Mouse (Mus musculus) granulocyte monocyte progenitor cell, adult 5-6 weeks (primary cell): ENCODE data around the gene Mecom. TPM values are rescaled to one million over a fixed set of nuclear protein-coding genes. Genes with fewer than 3 reads are reported as not detected.
"Not testable (repeated sequence)": the region's sequence is repeated elsewhere in the genome, so short reads cannot be mapped to it uniquely, and the experiment has no call there.

Source experiments
- ATAC-seq: replicated peaks from 2 replicates; pipeline ENCODE4 v1.8.0; 2016; ENCODE audit warnings: mild to moderate bottlenecking, moderate TSS enrichment, inconsistent platforms; ENCODE audit not compliant: poor library complexity, severe bottlenecking
- total RNA-seq, 2 experiments: library from RNA; stranded (forward) in 1 of 2; stranded (reverse) in 1 of 2; fragments of 200-712, 200-1000 nt in 1 of 2; fragments of >200 nt in 1 of 2; fragmentation: Nextera tagmentation in 1 of 2; gene quantifications; 2 replicates each; pipeline ENCODE4 v1.2.3; 2014 to 2017

The Mecom gene
- total RNA-seq, 2 experiments from 2014 or later = 0.72 TPM; not detected in 1

DNA sequence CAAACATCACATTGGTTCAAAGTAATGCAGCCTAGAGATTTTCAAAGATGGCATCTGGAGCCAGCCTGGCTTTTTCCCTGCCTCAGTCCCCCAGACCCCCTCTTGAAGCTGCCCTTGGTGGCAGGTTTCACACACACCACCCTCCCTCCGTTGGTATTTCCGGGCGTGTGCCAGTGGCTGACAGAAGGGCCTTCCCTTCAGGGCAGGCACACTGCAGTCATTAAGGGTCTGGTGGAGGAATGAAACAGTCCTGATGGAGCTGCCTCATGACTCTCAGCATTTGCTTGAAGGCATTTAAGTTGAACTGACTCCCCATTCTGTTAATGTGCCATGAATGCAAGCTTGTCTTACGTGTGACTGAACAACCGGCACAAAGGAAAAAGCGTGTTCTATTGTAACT lies 94.8 kb downstream of the Mecom start:
- no peak for ATAC-seq

GRCm38 (mm10) chr3:30452511-30452910 lies 95.3 kb downstream of the Mecom start:
- ATAC-seq = no peak

GRCm38 (mm10) chr3:30450206-30450965 lies 97.4 kb downstream of the Mecom start:
- ATAC-seq = no peak

- peak; percentile 50; the same call in 1 of the 2 replicates for ATAC-seq
Observed at GRCm38 (mm10) chr3:30448624-30449023, 99.2 kb downstream of the Mecom start.

GRCm38 (mm10) chr3:30445970-30446442 lies 101.8 kb downstream of the Mecom start:
- ATAC-seq = no peak

DNA sequence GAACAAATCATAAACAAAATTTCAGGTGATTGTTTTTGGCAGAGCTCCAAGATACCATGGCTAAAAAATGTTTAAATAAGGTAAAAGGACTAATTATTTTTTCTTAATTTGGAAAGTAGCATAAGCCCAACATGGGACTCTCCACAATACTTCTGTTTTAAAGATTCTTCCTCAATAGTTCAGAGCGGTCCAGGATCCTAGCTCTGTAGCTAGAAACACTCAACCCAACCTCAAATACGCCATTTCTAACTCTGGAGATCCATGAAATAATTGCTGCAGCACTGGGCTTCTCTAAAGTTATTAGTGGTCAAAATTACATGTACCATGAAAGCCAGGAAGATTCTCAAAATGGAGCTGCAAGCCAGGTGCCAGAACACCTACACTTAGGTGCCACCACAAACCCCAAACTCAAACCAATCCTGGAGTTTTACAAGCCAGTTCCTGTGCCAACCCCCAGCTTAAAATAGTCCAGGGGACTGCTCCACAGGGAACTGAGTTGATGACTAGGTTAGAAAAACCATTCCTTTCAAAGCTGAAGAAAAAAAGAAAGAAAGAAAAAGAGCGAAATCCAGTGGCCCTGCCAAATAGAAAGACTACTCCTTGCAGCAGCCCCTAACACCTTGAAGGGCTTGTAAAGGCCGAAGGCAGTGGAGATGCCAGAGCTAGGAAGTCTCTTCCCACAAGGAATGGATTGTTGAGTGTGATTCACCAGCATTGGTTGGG lies 102.4 kb downstream of the Mecom start:
- no peak for ATAC-seq

GRCm38 (mm10) chr3:30441646-30442045 lies 106.2 kb downstream of the Mecom start:
- ATAC-seq = no peak

DNA sequence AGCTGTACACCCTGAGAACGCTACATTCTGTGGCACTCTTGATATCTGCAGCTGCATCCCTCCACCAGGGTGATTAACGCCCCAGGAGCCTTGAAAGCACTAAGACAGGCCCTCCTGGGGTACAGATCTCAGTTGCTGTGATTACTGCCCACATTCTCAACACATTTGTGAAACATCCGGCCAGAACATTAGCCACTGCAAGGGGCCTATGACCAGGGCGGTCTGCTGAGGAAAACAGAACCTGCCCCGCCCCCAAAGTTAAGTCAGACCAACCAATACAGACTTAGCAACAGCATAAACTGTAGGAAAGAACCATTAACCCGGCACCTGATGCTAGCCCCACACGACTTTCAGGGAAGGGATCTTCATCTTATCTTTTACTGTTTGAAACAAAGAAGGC lies 109.8 kb downstream of the Mecom start:
- no peak for ATAC-seq

DNA sequence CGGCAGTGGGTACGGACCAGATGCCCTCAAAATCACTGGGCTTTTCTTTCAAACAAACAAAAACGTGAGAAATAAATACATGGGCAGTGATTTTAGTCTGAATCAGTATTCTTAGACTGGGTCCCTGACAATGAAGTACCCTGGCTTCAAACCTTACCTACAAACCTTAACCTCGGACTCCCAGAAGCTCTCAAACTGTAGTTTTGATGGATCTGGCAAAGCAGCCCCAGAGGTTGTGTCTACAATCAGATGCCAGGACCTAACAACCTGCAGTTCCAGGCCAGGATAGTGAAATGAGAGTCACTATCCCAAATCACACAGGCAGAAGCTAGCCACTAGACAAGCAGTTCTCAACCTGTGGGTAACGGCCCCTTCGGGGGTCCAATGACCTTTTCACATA lies 111.2 kb downstream of the Mecom start:
- ATAC-seq = no peak

DNA sequence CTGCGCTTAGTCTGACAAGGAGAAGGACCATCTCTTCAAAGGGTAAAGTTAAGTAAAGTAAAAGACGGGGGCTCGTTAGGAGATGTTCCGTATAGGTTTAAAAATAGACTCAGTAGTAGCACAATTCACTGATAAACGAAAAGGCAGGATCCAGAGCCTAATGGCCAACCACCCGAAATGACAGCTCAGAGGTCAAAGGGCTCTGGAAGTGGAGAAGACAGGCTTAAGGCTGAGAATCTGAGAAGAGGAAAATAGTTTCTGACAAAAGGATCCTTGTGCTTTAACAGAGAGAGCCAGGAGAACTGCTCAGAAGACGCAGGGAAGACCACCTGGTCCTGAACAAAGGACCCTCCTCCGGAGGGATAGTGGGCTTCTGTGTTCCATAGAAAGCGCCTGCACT lies 111.7 kb downstream of the Mecom start:
- ATAC-seq = no peak

GRCm38 (mm10) chr3:30428877-30429276 lies 118.9 kb downstream of the Mecom start:
- ATAC-seq = no peak

DNA sequence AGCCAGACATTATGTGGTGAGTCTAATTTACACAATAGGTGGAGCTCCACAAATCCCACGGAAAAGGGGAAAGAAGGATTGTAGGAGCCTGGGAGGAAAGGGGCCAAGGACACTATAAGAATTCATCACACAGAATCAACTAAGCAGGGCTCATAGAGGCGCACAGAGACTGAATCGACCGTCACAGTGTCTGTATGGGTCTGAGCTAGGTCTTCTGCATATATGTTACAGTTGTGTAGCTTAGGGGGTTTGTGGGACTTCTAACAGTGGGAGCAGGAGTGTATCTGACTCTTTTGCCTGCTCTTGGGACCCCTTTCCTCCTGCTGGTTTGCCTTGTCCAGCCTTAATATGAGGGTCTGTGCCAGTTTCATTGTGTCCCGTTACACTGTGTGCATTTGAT lies 123.8 kb downstream of the Mecom start:
- no peak for ATAC-seq

DNA sequence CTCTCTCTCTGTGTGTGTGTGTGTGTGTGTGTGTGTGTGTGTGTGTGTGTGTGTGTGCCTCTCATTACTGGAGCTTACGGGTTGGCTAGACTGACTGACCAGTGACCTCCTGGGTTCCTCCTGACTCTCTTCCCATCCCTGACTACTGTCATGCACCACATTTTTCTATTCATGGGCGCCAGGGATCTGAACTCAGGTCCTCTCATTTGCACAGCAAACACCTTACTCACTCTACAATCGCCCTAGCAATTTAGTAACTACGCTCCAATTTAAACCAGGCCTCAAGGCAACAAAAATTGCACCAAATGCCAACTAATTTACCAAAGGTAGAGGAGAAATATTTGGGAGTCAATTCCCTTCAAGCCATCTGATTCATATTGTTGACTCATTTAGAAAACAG lies 125.9 kb downstream of the Mecom start:
- ATAC-seq = not testable (repeated sequence)

GRCm38 (mm10) chr3:30420899-30421298 lies 126.9 kb downstream of the Mecom start:
- ATAC-seq = no peak

DNA sequence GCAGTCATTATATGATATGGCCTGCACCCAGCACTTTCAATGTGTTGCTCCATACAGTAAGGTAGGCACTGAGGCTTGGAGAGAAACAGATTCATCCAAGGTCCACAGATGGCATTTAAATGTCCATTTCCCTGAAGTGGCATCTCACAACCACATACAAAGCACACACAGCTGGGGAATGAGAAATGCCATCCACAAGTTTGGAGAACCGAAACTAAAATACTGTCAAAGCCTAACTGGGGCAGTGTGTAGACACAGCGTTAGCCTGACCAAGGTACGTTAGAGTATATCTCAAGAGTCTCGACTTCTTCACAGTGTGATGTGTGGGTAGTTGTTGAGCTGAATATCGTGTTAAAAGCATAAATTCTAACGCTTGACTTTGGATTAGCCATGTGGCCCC lies 133.6 kb downstream of the Mecom start:
- peak; percentile 70 for ATAC-seq

DNA sequence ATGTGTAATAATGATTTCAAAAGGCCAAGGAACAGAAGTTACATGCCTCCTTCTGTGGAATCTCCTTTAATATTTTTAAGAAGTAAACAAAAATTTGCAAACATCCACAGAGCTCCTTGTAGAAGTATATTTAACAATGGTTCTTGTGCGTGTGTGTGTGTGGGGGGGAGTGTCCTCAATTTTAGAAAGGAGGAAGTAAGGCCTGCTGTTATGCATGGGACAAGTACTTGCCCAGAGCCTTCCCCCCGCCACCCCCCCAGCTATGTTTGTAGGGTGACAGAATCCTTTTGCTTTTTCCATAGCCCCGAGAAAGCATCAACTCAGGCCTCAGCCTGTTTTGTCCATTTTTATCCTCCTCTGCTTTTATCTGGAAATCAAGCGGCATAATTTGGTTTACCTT lies 137.0 kb downstream of the Mecom start:
- peak; percentile 58 for ATAC-seq

- no peak for ATAC-seq
Observed at GRCm38 (mm10) chr3:30404821-30405220, 143.0 kb downstream of the Mecom start.

- no peak for ATAC-seq
Observed at GRCm38 (mm10) chr3:30398911-30399310, 148.9 kb downstream of the Mecom start.

- no peak for ATAC-seq
Observed at GRCm38 (mm10) chr3:30394911-30395310, 152.9 kb downstream of the Mecom start.

- no peak for ATAC-seq
Observed at GRCm38 (mm10) chr3:30392662-30393061, 155.1 kb downstream of the Mecom start.

GRCm38 (mm10) chr3:30392218-30392617 lies 155.6 kb downstream of the Mecom start:
- ATAC-seq = no peak

GRCm38 (mm10) chr3:30390346-30390745 lies 157.5 kb downstream of the Mecom start:
- no peak for ATAC-seq
